Mouse (Mus musculus) fibroblast of lung, adult 2 months (primary cell): ENCODE measurements at regions not wholly inside any gene's neighbourhood (a gene's known extent, or its start where the extent isn't known, plus 50 kb on each side); places are given as distances from the start of the nearest gene placed in this dataset.

ENCODE experiments used
- DNase-seq: peaks from one replicate; pipeline ENCODE4 v3.0.0-alpha.2; 2011; ENCODE audit warnings: low read depth

DNA sequence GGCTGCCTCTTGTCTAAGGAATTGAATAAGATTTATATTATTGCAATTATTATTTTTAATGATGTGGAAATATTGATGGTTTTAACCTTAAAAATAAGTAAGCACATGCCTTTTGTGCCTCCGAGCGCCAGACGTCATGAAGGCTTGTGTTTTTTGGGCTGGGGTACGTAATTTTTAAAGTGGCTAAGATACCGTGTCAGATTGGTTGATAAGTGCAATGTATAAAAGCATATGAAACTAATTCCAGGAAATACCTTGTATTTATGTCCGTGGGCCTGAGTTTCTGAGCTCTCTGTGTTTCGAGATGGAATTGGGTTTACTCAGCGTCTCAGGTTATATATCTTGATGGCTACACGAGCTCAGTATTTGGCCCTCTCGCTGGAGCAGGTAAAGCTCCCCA is 414.7 kb downstream of the Med13l start:
- DNase-seq: no peak

DNA sequence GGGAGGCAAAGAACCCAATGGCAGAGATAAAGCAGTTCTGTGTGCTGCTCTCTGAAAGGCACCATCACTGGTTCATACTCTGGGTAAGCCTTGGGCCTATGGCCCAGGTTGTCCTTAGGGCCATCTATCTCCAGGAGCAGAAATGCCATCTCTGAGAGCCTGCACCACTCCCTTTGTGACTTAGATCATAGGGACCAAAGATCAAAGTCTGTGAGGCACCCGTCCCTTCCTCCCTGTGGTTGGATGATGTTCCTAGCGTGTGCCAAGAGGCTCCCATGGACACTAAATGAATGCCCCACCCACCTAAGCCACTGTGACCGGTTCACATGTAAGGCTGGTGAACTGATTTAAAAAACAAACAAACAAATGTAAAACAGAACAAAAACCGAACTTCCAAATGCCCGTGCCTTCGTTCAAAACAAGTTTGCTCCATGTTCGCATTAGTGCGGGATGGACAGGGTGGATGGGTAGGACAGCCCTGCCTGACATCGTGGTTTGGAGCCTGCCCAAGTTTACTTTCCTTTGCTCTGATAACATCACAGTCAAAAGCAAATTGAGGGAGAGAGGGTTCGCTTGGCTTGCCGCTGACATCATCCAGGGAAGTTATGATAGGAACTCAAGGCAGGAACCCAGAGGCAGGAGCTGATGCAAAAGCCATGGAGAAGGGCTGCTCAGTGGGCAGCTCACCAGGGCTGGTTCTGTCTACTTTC is 418.6 kb downstream of the Med13l start:
- DNase-seq: no peak

DNA sequence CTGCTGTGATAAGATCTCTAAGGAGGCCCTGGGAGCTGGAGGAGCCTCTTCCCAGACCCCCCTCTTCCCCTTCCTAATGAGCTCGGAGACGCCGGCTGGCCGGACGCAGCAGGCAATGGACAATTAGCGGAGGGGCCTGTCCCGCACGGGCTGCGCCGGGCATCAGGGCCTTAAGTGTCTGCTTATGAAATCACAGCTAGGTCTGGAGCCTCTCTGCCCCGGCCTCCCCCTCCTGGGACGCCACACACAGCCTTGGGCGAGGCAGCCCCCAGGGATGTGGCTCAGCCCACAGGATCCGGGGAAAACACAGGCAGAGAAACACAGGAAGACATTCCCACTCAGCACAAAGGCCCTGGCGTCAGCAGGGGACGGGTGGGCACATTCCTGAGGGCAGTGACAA is 420.6 kb downstream of the Med13l start:
- DNase-seq: no peak

DNA sequence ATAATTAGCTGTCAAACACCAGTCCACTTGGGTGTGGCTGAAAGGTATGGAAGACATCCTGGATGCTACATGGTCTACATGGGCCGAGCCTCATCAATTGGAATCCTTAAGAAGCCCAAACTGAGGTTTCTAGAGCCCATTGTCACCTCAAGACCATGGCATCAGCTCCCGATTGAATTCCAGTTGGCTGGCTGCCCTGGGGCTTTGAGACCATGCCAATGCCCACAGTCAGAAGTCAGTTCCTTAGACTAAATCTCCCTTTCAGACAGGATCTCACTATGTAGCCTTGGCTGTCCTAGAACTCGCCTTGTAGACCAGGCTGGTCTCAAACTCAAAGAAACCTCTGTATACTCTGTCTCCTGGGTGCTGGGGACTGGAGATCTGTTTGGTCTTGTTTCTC is 423.8 kb downstream of the Med13l start:
- DNase-seq: no peak

DNA sequence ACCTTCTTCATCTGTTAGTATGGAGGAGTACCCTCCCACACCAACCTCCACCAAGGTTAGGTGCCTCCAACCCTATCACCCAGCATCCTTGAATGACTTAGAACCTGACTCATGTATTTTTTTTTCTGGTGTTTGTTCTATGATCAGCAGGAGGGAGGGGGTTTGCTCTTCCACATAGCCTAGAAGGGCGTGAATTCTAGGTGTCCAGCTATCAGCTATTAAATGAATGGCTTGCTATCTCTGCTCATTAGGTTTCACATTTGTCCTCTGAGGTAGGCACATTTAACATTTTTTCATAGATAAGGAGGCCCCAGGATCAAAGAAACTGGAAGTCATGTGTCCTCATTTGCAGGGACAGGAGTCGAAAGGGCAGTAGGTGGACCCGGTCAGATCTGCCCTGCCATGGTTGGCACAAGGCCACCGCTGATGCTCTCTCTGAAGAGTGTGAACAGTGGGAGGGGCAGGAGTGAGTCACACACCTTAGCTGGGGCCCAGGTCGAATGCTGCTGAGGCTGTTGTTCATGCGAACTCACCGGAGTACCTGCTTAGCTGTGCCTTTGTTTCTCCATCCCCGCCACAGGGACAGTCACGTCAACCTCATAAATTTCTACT is 424.4 kb downstream of the Med13l start:
- no peak for DNase-seq

DNA sequence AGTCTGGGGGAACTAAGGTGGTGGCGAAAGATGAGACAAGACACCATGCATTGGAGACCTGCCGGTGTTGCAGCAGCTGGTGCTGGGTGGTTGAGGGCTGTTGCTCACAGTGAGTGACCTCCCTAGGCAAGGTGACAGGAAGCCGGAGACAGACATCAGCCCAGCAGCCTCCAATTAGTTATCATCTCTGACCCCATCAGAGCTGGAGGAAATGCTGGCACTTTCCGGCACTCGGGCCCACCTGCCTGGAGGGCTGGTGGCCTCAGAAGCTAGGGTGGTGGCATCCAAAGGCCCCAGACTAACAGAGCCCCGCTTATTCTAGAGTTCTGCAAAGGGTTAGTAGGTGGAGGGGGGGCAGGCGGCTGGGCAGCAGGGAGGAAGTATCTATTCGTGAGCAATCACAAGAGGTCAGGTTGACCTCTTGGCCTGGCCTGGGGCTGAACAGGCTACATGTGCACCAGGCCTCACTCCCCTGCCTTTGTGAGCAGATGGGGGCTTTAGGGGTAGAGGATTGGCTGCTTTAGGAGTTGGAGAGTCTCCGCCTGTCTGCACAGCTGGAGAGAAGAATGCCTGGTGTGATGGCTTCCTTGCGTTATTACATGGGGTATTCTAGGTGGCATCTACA is 427.0 kb downstream of the Med13l start:
- no peak for DNase-seq

DNA sequence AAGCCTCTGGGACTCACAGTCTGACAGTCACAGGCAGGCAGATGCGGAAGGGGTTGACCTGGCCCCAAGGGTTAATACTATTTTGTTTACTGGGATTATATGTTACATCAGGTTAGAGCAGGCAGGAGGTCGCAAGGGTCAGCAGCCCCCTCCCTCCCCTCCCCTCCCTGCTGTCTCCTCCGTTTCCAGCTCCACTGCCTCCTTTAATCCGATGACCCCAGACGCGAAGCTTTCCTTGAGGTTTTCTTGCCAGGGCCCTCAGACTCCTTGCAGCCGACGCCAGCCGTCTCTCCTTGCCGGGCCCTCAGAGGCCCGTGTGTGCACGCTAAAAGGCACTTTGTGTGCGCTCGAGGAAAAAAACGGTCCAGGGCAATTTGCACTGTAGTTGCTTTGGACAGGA is 438.6 kb downstream of the Med13l start:
- no peak for DNase-seq

DNA sequence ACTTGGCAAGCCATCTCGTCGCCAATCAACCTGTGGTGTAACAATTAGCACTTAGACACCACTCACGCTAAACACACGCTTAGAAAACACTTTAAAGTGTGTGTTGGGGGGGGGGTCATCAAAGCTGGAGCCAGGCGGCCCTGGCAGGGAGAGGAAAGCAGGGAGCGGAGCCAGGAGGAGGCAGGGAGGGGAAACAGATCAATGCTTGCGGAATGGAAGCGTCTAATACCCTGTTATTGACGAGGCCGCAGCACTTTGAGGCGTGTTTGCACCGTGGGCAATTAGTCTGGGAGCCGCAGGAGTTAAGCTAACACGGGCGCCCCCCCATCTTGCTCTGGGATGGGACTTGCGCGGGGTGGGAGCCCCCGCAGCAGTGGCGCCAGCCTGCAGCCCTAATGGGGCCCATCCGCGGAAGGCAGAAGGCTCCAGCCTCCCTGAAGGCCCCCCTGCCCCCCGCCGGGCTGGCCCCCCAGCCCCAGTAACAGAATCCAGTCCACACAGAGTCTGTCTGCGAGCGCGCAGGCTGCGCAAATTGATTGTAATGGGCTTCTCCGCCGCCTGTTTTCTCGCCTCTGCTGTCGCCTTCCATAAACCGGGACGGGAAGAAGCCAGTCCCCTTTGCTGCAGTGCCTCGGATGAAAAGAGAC is 445.5 kb downstream of the Med13l start:
- no peak for DNase-seq

DNA sequence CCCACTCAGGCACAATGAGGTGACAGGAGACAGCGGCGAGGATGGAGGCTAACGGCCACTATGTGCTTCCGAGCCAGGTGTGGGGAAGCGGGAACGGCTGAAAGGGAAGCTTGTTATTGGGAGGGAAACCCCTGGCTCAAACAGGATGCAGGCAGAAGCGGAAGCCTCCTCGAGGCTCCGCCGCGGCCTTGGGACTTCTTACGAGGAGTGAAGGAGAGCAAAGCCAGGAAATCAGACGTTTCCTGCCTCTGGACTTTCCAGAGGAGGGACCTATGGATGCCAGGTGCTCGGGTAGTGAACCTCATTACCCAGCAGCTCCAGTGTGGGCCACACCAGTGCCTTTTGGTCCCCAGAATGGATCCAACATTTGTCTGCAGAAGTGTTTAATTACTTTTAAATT is 449.6 kb downstream of the Med13l start:
- no peak for DNase-seq

DNA sequence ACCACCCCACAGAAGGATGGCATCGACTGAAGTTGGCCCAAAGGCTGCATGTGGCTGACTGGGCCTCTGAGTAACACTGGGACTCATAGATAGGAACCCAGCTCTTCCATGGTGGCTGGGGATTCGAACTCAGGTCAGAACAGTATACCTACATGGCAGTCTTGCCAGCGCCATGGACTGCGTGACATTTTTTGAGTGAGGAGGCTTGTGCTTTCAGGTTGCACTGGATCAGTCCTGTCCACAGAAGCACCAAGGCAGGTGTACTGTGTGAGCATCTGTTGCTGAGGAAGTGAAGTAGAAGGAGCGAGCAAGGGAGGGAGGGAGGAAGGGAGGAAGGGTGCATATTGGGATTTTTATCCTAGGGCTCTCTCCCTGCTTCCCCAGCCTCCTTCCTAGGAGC is 454.7 kb downstream of the Med13l start:
- no peak for DNase-seq

DNA sequence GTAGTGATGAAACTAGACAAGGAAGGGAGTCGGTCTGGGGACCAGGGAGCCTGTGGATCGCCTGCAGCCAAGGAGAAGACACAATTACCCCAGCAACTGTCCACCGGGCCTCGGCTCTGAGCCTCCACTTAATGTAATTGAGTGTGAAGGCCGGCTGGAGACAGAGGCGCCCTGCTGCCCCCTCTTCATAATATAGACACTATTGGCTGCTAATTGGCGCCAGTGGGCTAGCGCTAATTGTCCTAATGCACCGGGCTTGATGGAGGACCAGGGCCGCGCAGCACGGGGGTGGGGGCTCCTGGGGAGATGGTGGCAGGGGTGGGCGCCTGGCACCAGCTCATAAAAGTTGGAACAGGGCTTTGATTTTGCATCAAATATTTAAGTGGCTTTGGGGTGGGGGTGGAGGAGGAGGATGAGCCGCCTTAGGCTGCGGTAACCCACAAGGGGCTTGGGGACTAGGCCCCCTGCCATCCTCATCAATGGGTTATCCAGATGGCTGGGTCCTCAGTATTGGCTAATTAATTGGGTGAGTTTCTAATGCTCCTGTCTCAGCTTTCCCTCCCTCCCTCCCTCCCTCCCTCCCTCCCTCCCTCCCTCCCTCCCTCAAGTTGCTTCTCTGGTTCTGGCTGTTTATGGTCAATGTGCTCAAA is 455.3 kb downstream of the Med13l start:
- no peak for DNase-seq

DNA sequence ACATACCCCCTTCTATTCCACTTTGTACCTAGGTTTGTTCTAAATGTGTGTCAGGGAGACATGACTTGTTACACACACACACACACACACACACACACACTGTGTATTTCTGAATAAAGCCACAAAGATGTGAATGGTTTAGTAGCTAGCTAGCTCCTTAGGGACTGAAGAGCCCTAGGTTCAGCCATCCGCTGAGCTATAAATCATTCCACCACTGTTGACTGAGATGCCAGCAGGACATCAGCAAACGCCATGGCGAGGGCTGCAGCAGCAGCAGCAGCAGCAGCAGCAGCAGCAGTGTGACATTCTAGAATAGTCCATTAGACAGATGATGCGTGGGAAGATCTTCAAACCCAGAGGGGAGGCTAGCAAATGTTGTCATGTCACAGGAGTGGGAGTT is 455.9 kb downstream of the Med13l start:
- DNase-seq: no peak

DNA sequence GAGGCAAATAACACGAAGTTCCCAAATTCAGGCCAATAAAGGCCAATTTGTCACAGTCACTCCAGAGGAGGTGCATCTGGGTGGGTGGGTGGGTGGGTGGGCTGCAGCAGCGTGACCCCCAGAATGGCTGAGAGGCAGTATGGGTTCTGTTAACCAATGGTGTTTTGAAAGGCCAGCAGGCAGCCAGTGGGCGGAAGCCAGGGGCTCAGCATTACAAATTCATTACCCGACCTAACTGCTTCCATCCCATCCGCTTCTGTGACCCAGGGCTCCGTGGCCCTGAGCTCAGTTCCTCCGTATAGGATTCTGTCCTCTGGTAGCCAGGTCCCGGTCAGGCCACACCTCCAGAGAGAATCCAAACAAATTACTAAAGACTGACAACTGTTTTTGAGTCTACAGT is 463.5 kb downstream of the Med13l start:
- DNase-seq: no peak

DNA sequence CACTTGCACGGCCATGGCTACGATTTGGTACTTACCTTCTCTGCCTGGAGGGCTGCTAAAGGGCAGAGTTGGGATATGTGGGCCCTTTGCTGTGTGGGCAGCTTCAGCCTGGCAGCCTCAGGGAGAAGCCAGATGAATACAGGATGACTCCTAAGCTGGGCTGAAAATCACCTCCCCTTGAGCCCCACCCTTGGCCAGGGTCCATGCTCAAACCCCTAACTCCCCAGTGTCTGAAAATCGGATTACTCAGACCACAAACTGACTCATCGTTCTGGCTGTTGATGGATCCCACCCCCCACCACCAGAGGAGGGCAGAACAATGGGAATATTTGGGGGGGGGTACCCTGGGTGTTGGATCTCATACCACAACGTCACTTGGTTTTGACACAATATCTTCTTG is 471.6 kb downstream of the Med13l start:
- DNase-seq: peak; percentile 8

DNA sequence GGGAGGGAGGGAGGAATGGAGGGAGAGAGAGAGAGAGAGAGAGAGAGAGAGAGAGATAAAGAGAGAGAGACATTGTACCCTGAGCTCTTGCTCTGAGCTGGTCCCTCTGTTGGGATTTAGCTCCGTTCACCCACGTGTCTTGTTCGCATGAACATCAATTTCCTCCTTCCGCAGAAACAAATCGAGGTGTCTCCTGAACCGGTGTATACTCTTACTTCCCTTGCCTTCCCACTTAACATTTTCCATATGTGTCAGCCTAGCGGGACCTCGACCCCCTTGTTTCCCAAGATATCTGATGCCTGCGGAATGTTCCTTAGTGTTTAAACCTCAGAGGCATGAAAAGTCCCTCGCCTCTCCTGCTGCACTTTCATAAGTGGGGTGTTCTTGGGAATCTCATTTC is 484.1 kb downstream of the Med13l start:
- no peak for DNase-seq

DNA sequence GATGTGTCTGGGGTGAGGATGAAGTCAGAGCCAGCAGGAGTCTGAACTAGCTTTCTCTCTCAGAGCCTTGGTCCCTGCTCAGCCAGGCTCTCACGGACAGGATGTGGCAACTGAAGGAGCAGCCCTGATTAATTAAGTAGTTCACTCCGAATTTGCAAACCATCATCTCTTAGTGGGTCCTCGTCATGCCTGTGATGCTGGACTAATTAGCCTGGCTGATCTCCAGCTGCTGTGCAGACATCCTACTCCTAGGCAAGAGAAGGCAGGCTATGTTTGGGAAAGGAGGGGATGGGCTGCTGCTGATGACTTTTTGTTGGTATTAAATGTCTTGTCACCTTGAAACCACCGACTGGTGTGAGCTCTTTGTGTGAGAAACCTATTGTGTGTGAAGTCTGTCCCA is 487.1 kb downstream of the Med13l start:
- no peak for DNase-seq

DNA sequence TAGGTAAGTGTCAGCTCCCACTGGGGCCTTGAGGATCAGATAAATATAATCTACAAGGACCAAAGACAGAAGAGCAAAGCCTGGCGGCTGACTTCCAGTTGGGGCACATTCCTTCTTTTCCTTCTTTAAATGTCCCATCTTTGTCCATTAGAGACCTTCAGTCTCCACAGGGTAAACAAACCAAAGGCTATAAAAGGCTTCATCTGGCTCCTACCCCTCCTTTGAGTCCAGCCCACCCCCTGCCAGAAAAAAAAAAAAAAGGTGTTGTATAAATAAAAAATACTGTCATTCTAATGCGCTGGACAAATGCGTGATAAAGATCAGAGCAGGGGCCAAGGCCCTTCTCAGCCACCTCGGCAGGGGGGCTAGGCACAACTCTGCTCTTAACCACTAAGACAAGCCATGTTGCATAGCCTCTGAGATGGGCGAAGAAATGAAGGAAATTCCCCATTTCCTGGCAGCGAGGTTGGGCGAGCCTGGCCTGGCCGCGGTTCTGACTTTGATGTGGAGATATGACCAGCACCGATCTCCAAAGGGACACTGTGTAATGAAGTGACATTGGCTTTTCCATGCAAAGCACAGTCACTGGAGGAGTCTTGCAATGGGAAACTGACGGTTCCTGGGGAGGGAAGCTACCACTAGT is 492.0 kb downstream of the Med13l start:
- no peak for DNase-seq

DNA sequence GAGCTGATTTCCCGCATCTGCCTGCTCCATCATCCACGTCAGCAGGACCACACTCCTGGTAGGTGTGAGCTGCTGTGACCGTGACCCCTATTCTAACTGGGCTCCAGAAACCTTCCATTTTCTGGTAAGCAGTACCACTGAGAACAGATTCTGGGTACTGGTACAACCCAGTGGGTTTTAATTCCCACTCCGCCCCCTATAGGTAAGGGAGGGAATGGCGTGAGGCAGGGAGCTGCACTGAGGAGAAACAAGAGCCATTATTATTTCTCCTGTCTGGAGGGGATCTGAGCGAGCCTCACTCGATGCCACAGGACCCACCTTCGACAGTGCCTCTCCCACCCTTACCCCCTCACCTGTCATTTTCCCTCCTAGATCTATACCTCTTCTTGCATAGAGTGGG is 493.3 kb downstream of the Med13l start:
- no peak for DNase-seq

DNA sequence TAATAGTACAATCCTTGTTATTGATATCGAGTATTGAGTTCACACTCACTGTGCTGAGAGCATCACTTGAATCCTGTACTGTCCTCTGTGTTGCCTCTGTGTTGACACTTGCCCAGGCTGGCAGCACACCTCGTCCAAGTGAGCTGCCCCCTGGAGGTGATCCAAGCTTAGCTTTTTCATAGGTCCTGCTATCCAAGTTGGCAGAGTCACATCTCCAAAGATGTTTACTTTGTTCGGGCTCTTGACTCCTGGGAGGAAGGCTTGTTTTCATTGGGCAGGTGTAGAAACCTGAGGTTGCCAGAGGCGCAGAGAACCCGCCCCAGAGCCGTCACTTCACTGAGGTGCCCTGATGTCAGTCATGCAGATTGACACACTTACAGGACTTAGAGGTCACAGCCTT is 493.9 kb downstream of the Med13l start:
- no peak for DNase-seq

DNA sequence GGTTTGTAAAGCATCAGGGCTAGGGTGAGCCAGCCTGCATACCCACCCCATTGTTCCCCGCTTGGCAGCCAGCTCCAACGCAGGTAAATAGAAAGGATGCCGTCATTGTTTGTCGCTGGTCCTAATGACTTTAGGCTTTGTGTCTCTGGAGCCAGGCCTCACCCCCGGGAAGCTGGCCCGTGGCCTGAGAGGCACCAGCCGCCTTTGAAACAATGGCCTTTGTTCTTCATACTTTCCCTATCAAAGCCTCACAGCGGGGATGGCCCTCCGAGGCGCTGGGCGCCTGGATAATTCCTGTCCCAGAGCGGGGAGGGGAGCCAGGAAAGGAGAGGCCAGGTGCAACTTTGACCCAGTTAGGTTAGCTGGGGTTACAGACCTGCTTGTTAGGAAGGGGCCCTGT is 495.0 kb downstream of the Med13l start:
- DNase-seq: no peak

DNA sequence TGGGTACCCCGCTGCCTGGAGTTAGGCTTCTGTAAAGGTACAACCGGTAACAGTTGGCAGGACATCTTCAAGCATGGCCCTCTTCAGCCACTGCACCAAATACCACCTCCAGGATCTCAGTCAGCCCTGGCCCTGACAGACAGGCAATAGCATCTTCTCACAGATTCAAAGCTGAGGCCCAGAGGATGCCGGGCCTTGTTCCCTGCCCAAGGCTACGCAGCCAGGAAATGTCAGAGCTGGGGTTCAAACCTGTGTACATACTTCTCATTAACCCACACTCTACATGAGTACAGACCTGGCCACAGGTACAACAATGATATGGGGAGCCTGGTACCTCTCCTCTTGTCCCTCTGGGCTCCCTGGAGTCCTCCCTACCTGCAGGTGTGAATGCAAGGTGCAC is 497.3 kb downstream of the Med13l start:
- no peak for DNase-seq

DNA sequence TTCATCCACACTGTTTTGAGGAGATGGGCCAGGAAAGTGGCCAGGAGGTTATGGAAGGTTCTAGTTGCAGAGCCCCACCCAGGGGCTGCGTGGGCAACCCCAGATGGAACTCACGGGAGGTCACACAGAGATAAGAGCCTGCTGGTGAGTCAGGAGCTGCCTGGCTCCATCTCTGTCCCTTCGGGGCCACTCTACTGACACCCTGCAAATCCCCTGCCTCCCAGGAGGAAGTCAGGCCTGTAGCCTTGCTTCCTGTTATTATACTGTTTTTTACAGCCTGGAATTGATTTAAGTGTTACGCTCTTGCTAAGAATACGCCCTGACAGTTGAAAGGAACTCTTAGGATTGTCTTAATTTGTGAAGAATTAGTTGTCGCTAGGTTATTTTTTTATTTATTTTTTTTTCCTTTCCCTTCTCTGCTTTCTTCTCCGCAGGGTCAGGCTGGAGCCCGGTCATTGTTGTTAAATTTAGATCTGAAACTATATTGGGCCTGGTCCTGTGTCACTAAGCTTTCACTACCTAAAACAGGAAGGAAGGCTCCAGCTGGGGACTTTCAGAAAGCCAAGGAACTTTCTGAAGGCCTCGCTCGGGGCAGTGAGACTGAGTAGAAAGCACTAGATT is 497.9 kb downstream of the Med13l start:
- DNase-seq: no peak
